1 mouse cellular context compared by ENCODE assay signal in genomic region chr13:23497656-23498321, GRCm38 (mm10).
TF ChIP-seq lines count a peak whose summit lies in the region.

No protein-coding gene starts in this region.

TF ChIP-seq in CH12.LX, 34 proteins besides CTCF, POLR2A, EP300 and RAD21 (continued from another document):
- TF ChIP-seq TBP (conservative IDR thresholded peaks at IDR 0.05; ENCODE audit: low read depth, low read length) = peak; percentile 100
- no peak for TF ChIP-seq UBTF (IDR thresholded peaks at IDR 0.05; ENCODE audit: low read depth, low read length)
- no peak for TF ChIP-seq POLR2AphosphoS2 (IDR thresholded peaks at IDR 0.05; ENCODE audit: low read depth, low read length)
- no peak for TF ChIP-seq MAZ (IDR thresholded peaks at IDR 0.05; ENCODE audit: low read depth, low read length)
- TF ChIP-seq ZKSCAN1 (IDR thresholded peaks at IDR 0.05; ENCODE audit: borderline replicate concordance, low read depth, low read length) = no peak
- no peak for TF ChIP-seq IRF4 (IDR thresholded peaks at IDR 0.05; ENCODE audit: low read depth, low read length)
- TF ChIP-seq BHLHE40 (IDR thresholded peaks at IDR 0.05; ENCODE audit: low read depth, low read length) = no peak
- no peak for TF ChIP-seq PAX5 (IDR thresholded peaks at IDR 0.05; ENCODE audit: low read length)
- peak; percentile 95 for TF ChIP-seq MAFK (IDR thresholded peaks at IDR 0.05; ENCODE audit: insufficient replicate concordance, low read length)
TF ChIP-seq in CH12.LX: peak in this region for 7.
